Mouse (Mus musculus) limb, embryonic 11.5 days (tissue): ENCODE measurements at regions not wholly inside any gene's neighbourhood (a gene's known extent, or its start where the extent isn't known, plus 50 kb on each side); places are given as distances from the start of the nearest gene placed in this dataset.

Experiments
- ATAC-seq: fragments of 200-750 bp; cut with Nextera tagmentation; 2 replicates; pipeline ENCODE4 v1.8.0; 2017; ENCODE audit warnings: low read depth; ENCODE audit not compliant: insufficient number of reproducible peaks, low FRiP score, low TSS enrichment
- DNase-seq: peaks from one replicate; pipeline ENCODE4 v3.0.0-alpha.2; 2015; ENCODE audit warnings: low spot score
- H3K27ac ChIP-seq: fragments of 300-500 bp; sonication (generic); replicated peaks from 2 replicates; pipeline ENCODE4 v1.5.1; 2014; ENCODE audit warnings: low read depth, mild to moderate bottlenecking, low read length
- H3K27me3 ChIP-seq: fragments of 300-500 bp; sonication (generic); 2 replicates; pipeline ENCODE4 v1.6.1; 2014; ENCODE audit warnings: mild to moderate bottlenecking, low read length, mixed read lengths; ENCODE audit not compliant: control insufficient read depth, insufficient read depth
- H3K36me3 ChIP-seq: fragments of 300-500 bp; sonication (generic); 2 replicates; pipeline ENCODE4 v1.6.1; 2014; ENCODE audit warnings: mild to moderate bottlenecking, low read length, moderate library complexity, mixed read lengths; ENCODE audit not compliant: control insufficient read depth, insufficient read depth
- H3K4me1 ChIP-seq: fragments of 300-500 bp; sonication (generic); 2 replicates; pipeline ENCODE4 v1.6.1; 2014; ENCODE audit warnings: low read length, mixed read lengths; ENCODE audit not compliant: control insufficient read depth, insufficient read depth
- H3K4me2 ChIP-seq: fragments of 300-500 bp; sonication (generic); 2 replicates; pipeline ENCODE4 v1.6.1; 2014; ENCODE audit warnings: low read depth, mild to moderate bottlenecking, moderate library complexity; ENCODE audit not compliant: severe bottlenecking
- H3K4me3 ChIP-seq: fragments of 300-500 bp; sonication (generic); 2 replicates; pipeline ENCODE4 v1.5.1; 2014; ENCODE audit warnings: low read depth, low read length
- H3K9ac ChIP-seq: fragments of 300-500 bp; sonication (generic); 2 replicates; pipeline ENCODE4 v1.6.1; 2014; ENCODE audit warnings: mild to moderate bottlenecking, low read length
- H3K9me3 ChIP-seq: fragments of 300-500 bp; sonication (generic); 2 replicates; pipeline ENCODE4 v1.6.1; 2016; ENCODE audit warnings: low read length; ENCODE audit not compliant: control insufficient read depth
- WGBS: fragments of 180-500 bp; shearing (Covaris S2); extraction: QIAGEN DNeasy Blood & Tissue Kit; methylation state at CpG from one replicate; pipeline ENCODE4 v1.1.7; 2014; 5-methylcytosine and 5-hydroxymethylcytosine counted together

DNA sequence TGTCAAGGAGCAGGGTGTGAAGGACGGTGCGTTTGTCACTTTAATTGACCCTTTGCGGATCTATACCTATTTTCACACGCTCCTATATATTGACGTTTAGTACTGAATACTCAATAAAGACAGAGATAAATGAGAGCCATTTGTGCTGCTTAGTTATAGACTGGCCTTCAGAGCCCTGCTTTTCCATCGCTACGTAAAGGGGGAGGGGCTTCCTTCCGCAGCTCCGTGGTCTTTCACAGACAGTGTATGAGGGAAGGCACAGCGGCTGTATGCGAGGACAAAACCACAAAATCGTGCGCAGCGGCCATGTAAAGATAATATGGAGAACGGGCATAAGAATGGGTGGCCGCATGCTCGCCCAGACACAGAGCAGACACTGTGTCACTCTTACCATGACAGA is 58.4 kb upstream of the Pced1b start:
- Histone ChIP-seq H3K4me1 (no peaks in the 10 kb centered on the region), H3K4me2 (no peak overlapping the region), H3K9ac (no peak overlapping the region), H3K4me3 (no peak overlapping the region), H3K27ac (no peak overlapping the region), H3K27me3 (no peaks in the 10 kb centered on the region), H3K36me3 (no peaks in the 10 kb centered on the region), H3K9me3 (no peaks in the 10 kb centered on the region)
- DNase-seq (no peak), ATAC-seq (no peak)
- WGBS = 83% methylated on average over 17 of the region's 17 CpGs

- H3K27ac ChIP-seq = no peak overlapping the region
- no peak overlapping the region for H3K4me3 ChIP-seq
- ATAC-seq (no peak), DNase-seq (no peak)
- H3K9ac ChIP-seq = no peak overlapping the region
- 42% methylated on average over 3 of the region's 3 CpGs for WGBS
- no peaks in the 10 kb centered on the region for H3K9me3 ChIP-seq
- H3K36me3 ChIP-seq = no peaks in the 10 kb centered on the region
- no peak overlapping the region for H3K4me2 ChIP-seq
- H3K27me3 ChIP-seq = no peaks in the 10 kb centered on the region
- no peaks in the 10 kb centered on the region for H3K4me1 ChIP-seq
Measured at GRCm38 (mm10) chr15:97187831-97188230, 59.1 kb upstream of the Pced1b start.

DNA sequence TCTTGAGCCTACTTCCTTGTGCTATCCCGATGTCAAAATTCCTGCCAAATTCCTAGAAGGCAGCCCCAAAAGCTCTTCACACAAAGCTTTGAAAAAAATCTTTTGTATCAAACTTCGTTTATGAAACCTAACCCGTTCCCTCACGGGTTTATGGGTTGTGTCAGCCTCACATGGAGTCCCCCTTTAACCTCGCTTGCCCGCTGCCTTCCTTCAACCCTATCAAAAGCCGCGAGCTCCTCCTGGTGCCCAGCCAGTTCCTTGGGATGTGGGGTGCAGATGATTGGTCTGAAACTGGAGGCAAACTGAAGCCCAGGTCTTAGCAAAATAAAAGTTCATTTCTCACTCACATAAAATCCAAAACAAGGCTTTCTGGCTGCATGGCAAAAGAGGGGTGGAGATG is 60.9 kb upstream of the Pced1b start:
- Histone ChIP-seq H3K9ac (no peak overlapping the region), H3K9me3 (no peaks in the 10 kb centered on the region), H3K4me3 (no peak overlapping the region), H3K4me1 (no peaks in the 10 kb centered on the region), H3K36me3 (no peaks in the 10 kb centered on the region), H3K27ac (no peak overlapping the region), H3K27me3 (no peaks in the 10 kb centered on the region), H3K4me2 (no peak overlapping the region)
- WGBS = 79% methylated on average over 8 of the region's 8 CpGs
- DNase-seq (no peak), ATAC-seq (no peak)

- no peaks in the 10 kb centered on the region for H3K36me3 ChIP-seq
- no peak for DNase-seq
- ATAC-seq = no peak
- no peak overlapping the region for H3K4me3 ChIP-seq
- no peaks in the 10 kb centered on the region for H3K4me1 ChIP-seq
- no peaks in the 10 kb centered on the region for H3K27me3 ChIP-seq
- no peak overlapping the region for H3K9ac ChIP-seq
- 72% methylated on average over 9 of the region's 9 CpGs for WGBS
- no peak overlapping the region for H3K27ac ChIP-seq
- H3K9me3 ChIP-seq = no peaks in the 10 kb centered on the region
- no peak overlapping the region for H3K4me2 ChIP-seq
Measured at GRCm38 (mm10) chr15:97182617-97183038, 64.3 kb upstream of the Pced1b start.

DNA sequence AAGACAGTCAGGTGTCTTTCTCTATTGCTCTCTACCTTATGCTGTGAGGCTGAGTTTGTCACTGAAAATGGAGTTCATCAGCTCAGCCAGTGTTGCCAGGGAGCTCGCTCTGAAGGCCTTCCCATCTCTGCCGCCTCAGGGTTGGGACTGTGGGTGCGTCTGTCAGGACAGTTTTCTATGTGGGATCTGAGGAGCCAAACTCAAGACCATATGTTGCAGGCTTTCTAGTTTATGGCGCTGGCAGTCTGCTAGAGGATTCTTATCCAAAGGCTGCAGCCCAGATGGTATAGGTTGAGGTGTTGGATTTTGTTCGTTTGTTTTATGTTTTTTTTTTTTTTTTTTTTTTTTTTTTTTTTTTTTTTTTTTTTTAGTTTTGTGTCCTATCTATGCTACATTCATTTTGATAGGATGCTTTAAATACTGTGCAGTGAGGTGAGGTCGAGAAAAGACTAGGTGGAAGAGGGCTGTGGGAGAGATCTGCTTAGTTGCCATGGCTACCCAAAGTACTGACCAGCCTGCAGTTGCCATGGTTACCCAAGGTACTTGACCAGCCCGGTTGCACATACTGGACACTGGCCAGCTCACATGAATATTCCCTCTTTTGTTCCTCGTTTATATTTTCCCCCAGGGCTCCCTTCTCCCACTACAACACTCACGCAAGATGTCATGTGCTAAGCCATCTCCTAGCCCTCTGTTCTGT is 65.8 kb upstream of the Pced1b start:
- H3K36me3 ChIP-seq = no peaks in the 10 kb centered on the region
- no peak overlapping the region for H3K9ac ChIP-seq
- no peak for DNase-seq
- H3K4me1 ChIP-seq = no peaks in the 10 kb centered on the region
- H3K27me3 ChIP-seq = no peaks in the 10 kb centered on the region
- no peak overlapping the region for H3K27ac ChIP-seq
- H3K9me3 ChIP-seq = no peaks in the 10 kb centered on the region
- no peak overlapping the region for H3K4me2 ChIP-seq
- H3K4me3 ChIP-seq = no peak overlapping the region
- WGBS = 69% methylated on average over 9 of the region's 9 CpGs
- no peak for ATAC-seq

DNA sequence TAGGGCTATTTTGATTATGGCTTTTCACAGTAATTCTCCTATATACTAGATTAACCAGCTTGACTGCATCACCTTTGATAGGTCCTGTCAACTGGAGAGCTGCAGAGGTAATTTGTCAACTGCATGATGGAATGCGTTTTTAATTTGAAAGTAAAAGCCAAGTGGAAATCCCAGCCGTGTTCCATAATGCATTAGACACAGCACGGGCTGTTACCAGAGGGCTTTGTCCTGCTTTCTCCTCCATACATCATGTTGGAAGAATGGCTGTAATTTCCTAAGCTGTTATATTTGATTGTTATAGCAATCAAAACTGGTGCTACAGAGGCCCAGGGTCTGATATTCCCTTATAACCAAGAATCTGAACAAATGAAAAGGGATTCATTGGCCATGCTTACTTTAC is 68.6 kb upstream of the Pced1b start:
- no peaks in the 10 kb centered on the region for H3K9me3 ChIP-seq
- H3K4me1 ChIP-seq = no peaks in the 10 kb centered on the region; the same call in 1 of the 2 replicates
- H3K27me3 ChIP-seq = no peaks in the 10 kb centered on the region
- H3K36me3 ChIP-seq = no peaks in the 10 kb centered on the region
- ATAC-seq (no peak), DNase-seq (no peak)
- H3K9ac ChIP-seq = no peak overlapping the region
- H3K4me3 ChIP-seq = no peak overlapping the region
- no peak overlapping the region for H3K4me2 ChIP-seq
- 61% methylated on average over 3 of the region's 3 CpGs for WGBS
- no peak overlapping the region for H3K27ac ChIP-seq

GRCm38 (mm10) chr15:97177806-97178205 is 69.1 kb upstream of the Pced1b start:
- H3K4me1 ChIP-seq = no peaks in the 10 kb centered on the region; the same call in 1 of the 2 replicates
- no peak overlapping the region for H3K27ac ChIP-seq
- H3K27me3 ChIP-seq = no peaks in the 10 kb centered on the region
- DNase-seq = no peak
- H3K9me3 ChIP-seq = no peaks in the 10 kb centered on the region
- H3K4me3 ChIP-seq = no peak overlapping the region
- WGBS = 75% methylated on average over 4 of the region's 4 CpGs
- no peaks in the 10 kb centered on the region for H3K36me3 ChIP-seq
- H3K4me2 ChIP-seq = no peak overlapping the region
- H3K9ac ChIP-seq = no peak overlapping the region
- no peak for ATAC-seq

DNA sequence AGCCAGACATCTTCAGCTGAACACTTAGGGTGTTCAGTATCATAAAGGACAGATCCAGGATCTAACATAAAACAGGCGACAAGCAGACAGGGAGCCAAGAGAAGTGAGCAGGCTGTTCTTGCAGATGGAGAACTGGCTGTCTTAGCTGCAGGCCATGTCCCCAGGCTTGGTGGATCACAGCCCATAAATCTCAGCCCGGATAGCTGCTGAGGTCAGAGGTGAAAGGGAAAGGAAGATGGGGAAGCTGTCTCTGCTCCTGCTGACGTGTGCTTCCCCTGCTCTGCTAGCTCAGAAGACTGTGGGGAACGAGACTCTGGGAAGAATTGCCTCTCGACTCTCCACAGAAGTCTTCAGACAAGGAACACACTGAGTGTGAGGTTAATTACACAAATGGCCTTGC is 71.9 kb upstream of the Pced1b start:
- Histone ChIP-seq H3K27ac (no peak overlapping the region), H3K9ac (no peak overlapping the region), H3K27me3 (no peaks in the 10 kb centered on the region), H3K4me1 (no peaks in the 10 kb centered on the region; the same call in 1 of the 2 replicates), H3K4me2 (no peak overlapping the region), H3K36me3 (no peaks in the 10 kb centered on the region), H3K9me3 (no peaks in the 10 kb centered on the region), H3K4me3 (no peak overlapping the region)
- 0 out of 2 replicates have a peak, but pooled peaks have one; percentile 44 for ATAC-seq
- WGBS = 10% methylated on average over 5 of the region's 5 CpGs
- DNase-seq = peak; percentile 47

DNA sequence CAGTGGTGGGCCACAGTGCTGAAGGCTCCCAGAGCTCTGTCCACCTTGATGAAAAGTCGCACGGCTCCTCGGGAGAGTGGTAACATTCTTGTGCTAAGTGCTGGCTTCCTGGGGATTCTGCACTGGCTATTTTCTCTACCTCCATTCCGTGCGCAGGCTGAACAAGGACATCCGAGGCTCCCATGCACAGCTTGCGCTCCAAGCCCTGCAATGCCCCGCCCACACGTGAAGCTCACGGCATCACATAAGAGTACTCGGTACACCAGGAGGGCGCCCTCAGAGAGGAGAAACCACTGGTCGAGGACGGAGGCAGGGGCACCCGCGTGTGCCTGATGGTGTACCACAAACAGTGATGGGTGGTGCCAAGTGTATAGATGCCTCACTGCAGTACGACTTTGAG is 73.7 kb upstream of the Pced1b start:
- Histone ChIP-seq H3K4me1 (no peaks in the 10 kb centered on the region; the same call in 1 of the 2 replicates), H3K27me3 (no peaks in the 10 kb centered on the region), H3K4me2 (no peak overlapping the region), H3K9me3 (no peaks in the 10 kb centered on the region), H3K27ac (no peak overlapping the region), H3K36me3 (no peaks in the 10 kb centered on the region), H3K9ac (no peak overlapping the region), H3K4me3 (no peak overlapping the region)
- ATAC-seq (no peak), DNase-seq (no peak)
- WGBS = 81% methylated on average over 17 of the region's 17 CpGs
